Mouse (Mus musculus) hindbrain, embryonic 15.5 days (tissue): ENCODE data around the gene Gm8298. TPM values are rescaled to one million over a fixed set of nuclear protein-coding genes. Genes with fewer than 3 reads are reported as not detected.
"Not testable (repeated sequence)": the region's sequence is repeated elsewhere in the genome, so short reads cannot be mapped to it uniquely, and the experiment has no call there.

Source experiments
- ATAC-seq: fragments of 200-750 bp; cut with Nextera tagmentation; 2 replicates; pipeline ENCODE4 v1.8.0; 2017; ENCODE audit warnings: low read depth, moderate number of reproducible peaks, moderate TSS enrichment; ENCODE audit not compliant: low FRiP score
- H3K27ac ChIP-seq: fragments of 300-500 bp; sonication (generic); replicated peaks from 2 replicates; pipeline ENCODE4 v1.5.1; 2015; ENCODE audit warnings: mild to moderate bottlenecking, inconsistent platforms
- H3K27me3 ChIP-seq: fragments of 300-500 bp; sonication (generic); 2 replicates; pipeline ENCODE4 v1.6.1; 2015; ENCODE audit warnings: control low read depth, inconsistent platforms
- H3K36me3 ChIP-seq: fragments of 300-500 bp; sonication (generic); 2 replicates; pipeline ENCODE4 v1.6.1; 2015; ENCODE audit warnings: control low read depth, inconsistent platforms
- H3K4me1 ChIP-seq: fragments of 300-500 bp; sonication (generic); replicated peaks from 2 replicates; pipeline ENCODE4 v1.6.1; 2015; ENCODE audit warnings: control low read depth, inconsistent platforms
- H3K4me2 ChIP-seq: fragments of 300-500 bp; sonication (generic); 2 replicates; pipeline ENCODE4 v1.6.1; 2015; ENCODE audit warnings: moderate library complexity, mild to moderate bottlenecking, inconsistent platforms
- H3K4me3 ChIP-seq: fragments of 300-500 bp; sonication (generic); 2 replicates; pipeline ENCODE4 v1.5.1; 2015; ENCODE audit warnings: mild to moderate bottlenecking, inconsistent platforms
- H3K9ac ChIP-seq: fragments of 300-500 bp; sonication (generic); 2 replicates; pipeline ENCODE4 v1.6.1; 2015; ENCODE audit warnings: inconsistent platforms
- H3K9me3 ChIP-seq: fragments of 300-500 bp; sonication (generic); 2 replicates; pipeline ENCODE4 v1.6.1; 2016; ENCODE audit warnings: control low read depth, inconsistent platforms
- WGBS: fragments of 180-500 bp; shearing (Covaris S2); methylation state at CpG from one replicate; pipeline ENCODE4 v1.1.7; 2015; 5-methylcytosine and 5-hydroxymethylcytosine counted together
- polyA plus RNA-seq: library from polyadenylated mRNA; unstranded; fragments of >200 nt; fragmentation: Nextera tagmentation; extraction: Ambion mirVana; gene quantifications from 2 replicates; pipeline ENCODE4 v1.2.1, GENCODE M21; 2015

The Gm8298 gene
- not detected in 2 replicates for polyA plus RNA-seq

- no peak for ATAC-seq
- Histone ChIP-seq H3K4me2 (no peak within 1 kb of the TSS), H3K36me3 (no peaks in the 10 kb centered on the region), H3K4me3 (no peak within 1 kb of the TSS), H3K27ac (no peak within 1 kb of the TSS), H3K27me3 (no peaks in the 10 kb centered on the region), H3K9me3 (no peaks in the 10 kb centered on the region), H3K4me1 (no peaks in the 10 kb centered on the region), H3K9ac (no peak within 1 kb of the TSS)
- WGBS, result 93% methylated on average over 2 of the region's 2 CpGs
Observed at GRCm38 (mm10) chr3:59860751-59861150, at the start of gene Gm8298. Gene Gm8298, plus strand, starts transcription at chr3:59861051.

GRCm38 (mm10) chr3:59813169-59813568 is 47.7 kb upstream of the Gm8298 start:
- no peak overlapping the region for H3K27ac ChIP-seq
- no peak overlapping the region for H3K9ac ChIP-seq
- no peaks in the 10 kb centered on the region for H3K36me3 ChIP-seq
- H3K4me3 ChIP-seq, result no peak overlapping the region
- H3K4me1 ChIP-seq, result no peaks in the 10 kb centered on the region
- H3K9me3 ChIP-seq, result no peaks in the 10 kb centered on the region
- no peak overlapping the region for H3K4me2 ChIP-seq
- ATAC-seq, result no peak
- no peaks in the 10 kb centered on the region for H3K27me3 ChIP-seq

- no peak for ATAC-seq
- Histone ChIP-seq H3K27ac (no peak overlapping the region), H3K27me3 (no peaks in the 10 kb centered on the region), H3K9ac (no peak overlapping the region), H3K4me3 (no peak overlapping the region), H3K4me2 (no peak overlapping the region), H3K9me3 (no peaks in the 10 kb centered on the region), H3K4me1 (no peaks in the 10 kb centered on the region), H3K36me3 (no peaks in the 10 kb centered on the region)
- 28% methylated on average over 2 of the region's 2 CpGs for WGBS
Observed at GRCm38 (mm10) chr3:59870765-59871164, 9.9 kb downstream of the Gm8298 start.

- not testable (repeated sequence) for H3K27me3 ChIP-seq, H3K27ac ChIP-seq, H3K4me3 ChIP-seq, H3K4me1 ChIP-seq, H3K4me2 ChIP-seq, H3K9me3 ChIP-seq, H3K36me3 ChIP-seq, ATAC-seq, H3K9ac ChIP-seq
- WGBS, result 27% methylated on average over 1 of the region's 1 CpGs
Observed at GRCm38 (mm10) chr3:59877601-59878000, 16.8 kb downstream of the Gm8298 start.

- WGBS, result 78% methylated on average over 7 of the region's 7 CpGs
- not testable (repeated sequence) for H3K4me1 ChIP-seq, H3K4me3 ChIP-seq, ATAC-seq, H3K27me3 ChIP-seq, H3K36me3 ChIP-seq, H3K4me2 ChIP-seq, H3K9me3 ChIP-seq, H3K27ac ChIP-seq, H3K9ac ChIP-seq
Observed at GRCm38 (mm10) chr3:59879801-59880554, 19.1 kb downstream of the Gm8298 start.

- no peaks in the 10 kb centered on the region for H3K4me1 ChIP-seq
- H3K9me3 ChIP-seq, result no peaks in the 10 kb centered on the region
- H3K4me3 ChIP-seq, result no peak overlapping the region
- no peak overlapping the region for H3K9ac ChIP-seq
- H3K36me3 ChIP-seq, result no peaks in the 10 kb centered on the region
- 93% methylated on average over 2 of the region's 2 CpGs for WGBS
- H3K27me3 ChIP-seq, result no peaks in the 10 kb centered on the region
- no peak overlapping the region for H3K4me2 ChIP-seq
- no peak for ATAC-seq
- H3K27ac ChIP-seq, result no peak overlapping the region
Observed at GRCm38 (mm10) chr3:59893276-59893675, 32.4 kb downstream of the Gm8298 start.

- Histone ChIP-seq H3K36me3 (no peaks in the 10 kb centered on the region), H3K27ac (no peak within 1 kb of the TSS), H3K4me3 (no peak within 1 kb of the TSS), H3K9me3 (no peaks in the 10 kb centered on the region), H3K4me1 (no peaks in the 10 kb centered on the region), H3K27me3 (no peaks in the 10 kb centered on the region), H3K4me2 (no peak within 1 kb of the TSS), H3K9ac (no peak within 1 kb of the TSS)
- ATAC-seq, result no peak
- 95% methylated on average over 2 of the region's 2 CpGs for WGBS
Observed at GRCm38 (mm10) chr3:59924914-59925313, 64.1 kb downstream of the Gm8298 start, which contains the start of gene C130079G13Rik. Gene C130079G13Rik, plus strand, starts transcription at chr3:59925214.

Other genes with a start within 250 kb of the Gm8298 start
- gene Gm5538, start 131.3 kb upstream of the Gm8298 start, polyA plus RNA-seq, result not detected in 2 replicates
- gene C130079G13Rik, start 64.2 kb downstream of the Gm8298 start, polyA plus RNA-seq, result not detected in 2 replicates
- gene Aadacl2, start 145.7 kb downstream of the Gm8298 start, polyA plus RNA-seq, result not detected in 2 replicates
- gene Aadac, start 164.7 kb downstream of the Gm8298 start, polyA plus RNA-seq, result not detected in 2 replicates
- gene Sucnr1, start 220.8 kb downstream of the Gm8298 start, polyA plus RNA-seq, result not detected in 2 replicates